In the genomic region with DNA sequence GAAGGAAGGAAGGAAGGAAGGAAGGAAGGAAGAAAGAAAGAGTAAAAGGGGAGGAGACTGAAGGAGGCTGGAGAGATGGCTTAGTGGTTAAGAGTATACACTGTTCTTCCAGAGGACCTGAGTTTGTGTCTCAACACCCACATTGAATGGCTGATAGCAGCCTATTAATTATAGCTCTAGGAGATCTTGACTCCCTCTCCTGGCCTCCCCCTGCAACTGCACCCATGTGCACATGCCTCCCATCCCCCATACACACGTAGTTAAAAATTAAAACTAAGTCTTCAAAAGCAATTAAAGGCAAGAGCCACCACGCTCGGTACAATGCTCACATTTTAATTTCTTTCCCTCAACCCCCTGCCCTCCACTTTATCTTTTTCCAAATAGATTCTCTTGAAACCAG, we compare ENCODE assay signal across 16 mouse cellular contexts. TPM values are rescaled to one million over a fixed set of nuclear protein-coding genes. Genes with fewer than 3 reads are reported as not detected.
DNase-seq lines count a peak whose midpoint lies in the region; ATAC-seq and TF ChIP-seq lines count a peak whose summit lies in the region.
"Had no signal": no experiment of that assay in that cellular context is flagged by ENCODE, and none has a peak within 500 bp of the region (broad histone marks: within the 10 kb centered on the region; RNA-seq: fewer than 3 reads in every experiment).

No protein-coding gene starts in this region.

- TF ChIP-seq EP300 in MEL (IDR thresholded peaks at IDR 0.05; ENCODE audit: low read depth in 1 of 2, low read length in 2 of 2) = no peak

- TF ChIP-seq POLR2A in MEL (IDR thresholded peaks at IDR 0.05; ENCODE audit: control insufficient read depth in 1 of 2, insufficient read depth in 1 of 2, low read depth in 1 of 2, low read length in 2 of 2, poor library complexity in 1 of 2) = no peak

- H3K9ac ChIP-seq in hindbrain, postnatal 0 days (replicated peaks; ENCODE audit: low read length) = no peak overlapping the region
- no peak overlapping the region for H3K9ac ChIP-seq in hindbrain, embryonic 16.5 days (ENCODE audit: low read depth, low read length)
- H3K9ac ChIP-seq in midbrain, postnatal 0 days (replicated peaks; ENCODE audit: low read length, poor library complexity, severe bottlenecking) = no peak overlapping the region
- no peak overlapping the region for H3K9ac ChIP-seq in midbrain, embryonic 15.5 days
- H3K9ac ChIP-seq in MEL (ENCODE audit: control insufficient read depth, low read depth, low read length, poor library complexity, severe bottlenecking) = no peak overlapping the region
- H3K9ac ChIP-seq: midbrain, embryonic 13.5 days; neural tube, embryonic 12.5 days had no signal

- H3K27me3 ChIP-seq in hindbrain, postnatal 0 days (ENCODE audit: insufficient read depth, low read length) = no peaks in the 10 kb centered on the region
- no peaks in the 10 kb centered on the region for H3K27me3 ChIP-seq in hindbrain, embryonic 16.5 days (replicated peaks; ENCODE audit: control insufficient read depth, insufficient read depth, low read length)
- no peaks in the 10 kb centered on the region for H3K27me3 ChIP-seq in midbrain, postnatal 0 days (ENCODE audit: insufficient read depth, low read length)
- no peaks in the 10 kb centered on the region for H3K27me3 ChIP-seq in midbrain, embryonic 15.5 days (replicated peaks)
- no peaks in the 10 kb centered on the region for H3K27me3 ChIP-seq in MEL (ENCODE audit: control insufficient read depth in 1 of 2, insufficient read depth in 2 of 2, low read length in 2 of 2)
- H3K27me3 ChIP-seq: midbrain, embryonic 13.5 days; neural tube, embryonic 12.5 days had no signal

- no peak overlapping the region for H3K27ac ChIP-seq in hindbrain, postnatal 0 days
- H3K27ac ChIP-seq in hindbrain, embryonic 16.5 days (ENCODE audit: low read depth, low read length) = no peak overlapping the region
- H3K27ac ChIP-seq in midbrain, postnatal 0 days (ENCODE audit: low read depth, low read length) = no peak overlapping the region
- H3K27ac ChIP-seq in midbrain, embryonic 15.5 days = no peak overlapping the region
- no peak overlapping the region for H3K27ac ChIP-seq in MEL (ENCODE audit: control insufficient read depth, low read depth, low read length)
- H3K27ac ChIP-seq: hindbrain, embryonic 10.5 days; midbrain, embryonic 13.5 days; neural tube, embryonic 12.5 days had no signal

- 90% methylated on average over 3 of the region's 3 CpGs for WGBS in hindbrain, postnatal 0 days
- WGBS in hindbrain, embryonic 16.5 days = 91% methylated on average over 3 of the region's 3 CpGs
- 98% methylated on average over 3 of the region's 3 CpGs for WGBS in midbrain, postnatal 0 days
- WGBS in midbrain, embryonic 15.5 days = 98% methylated on average over 3 of the region's 3 CpGs

- no peak for TF ChIP-seq RAD21 in MEL (IDR thresholded peaks at IDR 0.05; ENCODE audit: low read depth, low read length)

- DNase-seq in hindbrain, postnatal 0 days (ENCODE audit: low spot score) = no peak
- no peak for DNase-seq in midbrain, postnatal 0 days (ENCODE audit: low spot score)
- DNase-seq in MEL (ENCODE audit: low read depth, low spot score) = no peak
- DNase-seq in embryo, embryonic 11 days = no peak
- DNase-seq in embryo, embryonic 10.5 days (ENCODE audit: low spot score) = no peak
- DNase-seq: heart, adult 18-20 months; left cerebral cortex, postnatal 4 days; thymus, adult 18-20 months had no signal

- peak; percentile 47 for TF ChIP-seq CTCF in hindbrain, postnatal 0 days (IDR thresholded peaks at IDR 0.05; ENCODE audit: low read depth)
- TF ChIP-seq CTCF in midbrain, postnatal 0 days (IDR thresholded peaks at IDR 0.05) = peak; percentile 46
- peak in 2 of 3 experiments; percentile 40; a peak in 5 of 6 replicates for TF ChIP-seq CTCF in MEL (IDR thresholded peaks at IDR 0.05 in 2 of 3, conservative IDR thresholded peaks at IDR 0.05 in 1 of 3; ENCODE audit: control insufficient read depth in 1 of 3, insufficient read depth in 1 of 3, low read depth in 2 of 3, low read length in 3 of 3, poor library complexity in 1 of 3, severe bottlenecking in 1 of 3)

- ATAC-seq in hindbrain, postnatal 0 days = no peak
- no peak for ATAC-seq in hindbrain, embryonic 16.5 days
- no peak for ATAC-seq in midbrain, postnatal 0 days (ENCODE audit: low FRiP score)
- ATAC-seq in midbrain, embryonic 15.5 days (replicated peaks) = no peak
- ATAC-seq in megakaryocyte progenitor cell, adult 5-6 weeks (replicated peaks; ENCODE audit: poor library complexity) = peak; percentile 59
- ATAC-seq: midbrain, embryonic 13.5 days had no signal

- H3K9me3 ChIP-seq in hindbrain, postnatal 0 days (ENCODE audit: low read length) = no peaks in the 10 kb centered on the region
- no peaks in the 10 kb centered on the region for H3K9me3 ChIP-seq in hindbrain, embryonic 16.5 days (ENCODE audit: control insufficient read depth, low read length)
- H3K9me3 ChIP-seq in midbrain, postnatal 0 days (ENCODE audit: low read length) = no peaks in the 10 kb centered on the region
- H3K9me3 ChIP-seq in midbrain, embryonic 15.5 days = no peaks in the 10 kb centered on the region
- no peaks in the 10 kb centered on the region for H3K9me3 ChIP-seq in MEL (replicated peaks; ENCODE audit: insufficient read depth, low read length)
- H3K9me3 ChIP-seq: hindbrain, embryonic 10.5 days; midbrain, embryonic 13.5 days; neural tube, embryonic 12.5 days had no signal

- H3K79me2 ChIP-seq in MEL (ENCODE audit: control insufficient read depth, insufficient read depth, low read length, poor library complexity) = no peaks in the 10 kb centered on the region

- H3K4me3 ChIP-seq in hindbrain, postnatal 0 days (ENCODE audit: low read length) = no peak overlapping the region
- no peak overlapping the region for H3K4me3 ChIP-seq in hindbrain, embryonic 16.5 days (ENCODE audit: low read length)
- no peak overlapping the region for H3K4me3 ChIP-seq in midbrain, postnatal 0 days (ENCODE audit: low read depth, low read length)
- no peak overlapping the region for H3K4me3 ChIP-seq in midbrain, embryonic 15.5 days
- H3K4me3 ChIP-seq in MEL (ENCODE audit: control insufficient read depth in 1 of 2, insufficient read depth in 1 of 2, low read depth in 2 of 2, low read length in 2 of 2) = no peak overlapping the region
- H3K4me3 ChIP-seq: hindbrain, embryonic 10.5 days; midbrain, embryonic 13.5 days; neural tube, embryonic 12.5 days had no signal

- no peaks in the 10 kb centered on the region for H3K36me3 ChIP-seq in hindbrain, postnatal 0 days (ENCODE audit: insufficient read depth, low read length)
- H3K36me3 ChIP-seq in hindbrain, embryonic 16.5 days (ENCODE audit: control insufficient read depth, insufficient read depth, low read length) = peaks cover 2% of the 10 kb centered on the region; the same call in 1 of the 2 replicates
- H3K36me3 ChIP-seq in midbrain, postnatal 0 days (ENCODE audit: insufficient read depth, low read length) = no peaks in the 10 kb centered on the region
- H3K36me3 ChIP-seq in midbrain, embryonic 15.5 days (replicated peaks) = no peaks in the 10 kb centered on the region
- peaks cover 0 to 8% of the 10 kb centered on the region in 2 experiments; a peak in 2 of 4 replicates for H3K36me3 ChIP-seq in MEL (ENCODE audit: control insufficient read depth in 1 of 2, insufficient read depth in 2 of 2, low read length in 2 of 2)

- H3K4me1 ChIP-seq in hindbrain, postnatal 0 days (ENCODE audit: insufficient read depth, low read length) = no peaks in the 10 kb centered on the region
- H3K4me1 ChIP-seq in hindbrain, embryonic 16.5 days (ENCODE audit: control insufficient read depth, insufficient read depth, low read depth, low read length) = peaks cover 7% of the 10 kb centered on the region
- no peaks in the 10 kb centered on the region for H3K4me1 ChIP-seq in midbrain, postnatal 0 days (ENCODE audit: insufficient read depth, low read length)
- H3K4me1 ChIP-seq in midbrain, embryonic 15.5 days = no peaks in the 10 kb centered on the region
- peaks cover 7 to 20% of the 10 kb centered on the region in 2 experiments for H3K4me1 ChIP-seq in MEL (ENCODE audit: control insufficient read depth in 1 of 2, insufficient read depth in 2 of 2, low read length in 2 of 2)
- H3K4me1 ChIP-seq: midbrain, embryonic 13.5 days had no signal

- H3K4me2 ChIP-seq in hindbrain, postnatal 0 days (ENCODE audit: low read depth, low read length) = no peak overlapping the region
- H3K4me2 ChIP-seq in hindbrain, embryonic 16.5 days (ENCODE audit: low read length) = no peak overlapping the region
- H3K4me2 ChIP-seq in midbrain, postnatal 0 days (ENCODE audit: low read depth, low read length, poor library complexity, severe bottlenecking) = no peak overlapping the region
- no peak overlapping the region for H3K4me2 ChIP-seq in midbrain, embryonic 15.5 days
- H3K4me2 ChIP-seq: midbrain, embryonic 13.5 days; neural tube, embryonic 12.5 days had no signal

RNA-seq across cellular contexts. Expression of gene 4931414P19Rik, which starts 11.7 kb away (rescaled TPM):
- total RNA-seq in hindbrain, postnatal 0 days (2014; rRNA removed) = 4.8 and 6.8 TPM in 2 replicates
- 2.5 and 3.9 TPM in 2 replicates for polyA plus RNA-seq in hindbrain, postnatal 0 days (2015; fragmentation: Nextera tagmentation; extraction: Ambion mirVana)
- 5.4 and 5.5 TPM in 2 replicates for polyA plus RNA-seq in hindbrain, embryonic 16.5 days (2015; fragmentation: Nextera tagmentation; extraction: Ambion mirVana)
- total RNA-seq in midbrain, postnatal 0 days (2014; rRNA removed) = 4.6 and 8.7 TPM in 2 replicates
- 2.2 and 2.8 TPM in 2 replicates for polyA plus RNA-seq in midbrain, postnatal 0 days (2015; fragmentation: Nextera tagmentation; extraction: Ambion mirVana)
- 6.7 and 9.0 TPM in 2 replicates for polyA plus RNA-seq in midbrain, embryonic 15.5 days (2015; fragmentation: Nextera tagmentation; extraction: Ambion mirVana)
- total RNA-seq in MEL (2012; rRNA removed) = 1.9 and 2.1 TPM in 2 replicates
- polyA plus RNA-seq in MEL (2012; ENCODE audit: insufficient read depth in 1 of 2, insufficient read length in 2 of 2, low read depth in 1 of 2, low replicate concordance in 2 of 2, missing spikeins in 1 of 2) = 1 to 10 TPM in 1 of 2 experiments, not detected in 1; 4.8 TPM
- total RNA-seq in megakaryocyte progenitor cell, adult 5-6 weeks (2015) = 6.9 and 14.0 TPM in 2 replicates
- total RNA-seq in megakaryocyte progenitor cell, adult 5-6 weeks (2017) = 5.1 TPM in 2 replicates

RNA-seq across cellular contexts. Expression of gene Ajuba, which starts 16.7 kb away (rescaled TPM):
- 9.8 and 11.2 TPM in 2 replicates for total RNA-seq in hindbrain, postnatal 0 days (2014; rRNA removed)
- polyA plus RNA-seq in hindbrain, postnatal 0 days (2015; fragmentation: Nextera tagmentation; extraction: Ambion mirVana) = 5.7 and 6.1 TPM in 2 replicates
- polyA plus RNA-seq in hindbrain, embryonic 16.5 days (2015; fragmentation: Nextera tagmentation; extraction: Ambion mirVana) = 4.7 and 6.0 TPM in 2 replicates
- total RNA-seq in midbrain, postnatal 0 days (2014; rRNA removed) = 8.1 and 8.2 TPM in 2 replicates
- 3.5 and 3.9 TPM in 2 replicates for polyA plus RNA-seq in midbrain, postnatal 0 days (2015; fragmentation: Nextera tagmentation; extraction: Ambion mirVana)
- 8.7 and 11.2 TPM in 2 replicates for polyA plus RNA-seq in midbrain, embryonic 15.5 days (2015; fragmentation: Nextera tagmentation; extraction: Ambion mirVana)
- 0.07 and 0.08 TPM in 2 replicates for total RNA-seq in MEL (2012; rRNA removed)
- under 1 TPM in 1 of 2 experiments, not detected in 1; 0.08 TPM for polyA plus RNA-seq in MEL (2012; ENCODE audit: insufficient read depth in 1 of 2, insufficient read length in 2 of 2, low read depth in 1 of 2, low replicate concordance in 2 of 2, missing spikeins in 1 of 2)
- total RNA-seq in megakaryocyte progenitor cell, adult 5-6 weeks (2015) = 1.2 and 2.1 TPM in 2 replicates
- total RNA-seq in megakaryocyte progenitor cell, adult 5-6 weeks (2017) = 0.29 and 1.2 TPM in 2 replicates

RNA-seq across cellular contexts. Expression of gene Psmb5, which starts 23.8 kb away (rescaled TPM):
- total RNA-seq in hindbrain, postnatal 0 days (2014; rRNA removed) = 181 and 204 TPM in 2 replicates
- 411 and 417 TPM in 2 replicates for polyA plus RNA-seq in hindbrain, postnatal 0 days (2015; fragmentation: Nextera tagmentation; extraction: Ambion mirVana)
- polyA plus RNA-seq in hindbrain, embryonic 16.5 days (2015; fragmentation: Nextera tagmentation; extraction: Ambion mirVana) = 445 and 467 TPM in 2 replicates
- 157 and 197 TPM in 2 replicates for total RNA-seq in midbrain, postnatal 0 days (2014; rRNA removed)
- polyA plus RNA-seq in midbrain, postnatal 0 days (2015; fragmentation: Nextera tagmentation; extraction: Ambion mirVana) = 404 and 427 TPM in 2 replicates
- 445 and 463 TPM in 2 replicates for polyA plus RNA-seq in midbrain, embryonic 15.5 days (2015; fragmentation: Nextera tagmentation; extraction: Ambion mirVana)
- 305 and 327 TPM in 2 replicates for total RNA-seq in MEL (2012; rRNA removed)
- 100 to 1,000 TPM; 318 to 546 TPM for polyA plus RNA-seq in MEL (2012; ENCODE audit: insufficient read depth in 1 of 2, insufficient read length in 2 of 2, low read depth in 1 of 2, low replicate concordance in 2 of 2, missing spikeins in 1 of 2)
- 189 and 217 TPM in 2 replicates for total RNA-seq in megakaryocyte progenitor cell, adult 5-6 weeks (2015)
- total RNA-seq in megakaryocyte progenitor cell, adult 5-6 weeks (2017) = 58.9 and 64.6 TPM in 2 replicates

RNA-seq across cellular contexts. Expression of gene Psmb11, which starts 27.2 kb away (rescaled TPM):
- 0.05 TPM in 1 of 2 replicates, not detected in the other for total RNA-seq in hindbrain, postnatal 0 days (2014; rRNA removed)
- polyA plus RNA-seq in hindbrain, postnatal 0 days (2015; fragmentation: Nextera tagmentation; extraction: Ambion mirVana) = 0.16 and 0.21 TPM in 2 replicates
- 0.16 and 0.37 TPM in 2 replicates for polyA plus RNA-seq in hindbrain, embryonic 16.5 days (2015; fragmentation: Nextera tagmentation; extraction: Ambion mirVana)
- total RNA-seq in midbrain, postnatal 0 days (2014; rRNA removed) = not detected in 2 replicates
- 0.27 TPM in 1 of 2 replicates, not detected in the other for polyA plus RNA-seq in midbrain, postnatal 0 days (2015; fragmentation: Nextera tagmentation; extraction: Ambion mirVana)
- polyA plus RNA-seq in midbrain, embryonic 15.5 days (2015; fragmentation: Nextera tagmentation; extraction: Ambion mirVana) = not detected in 2 replicates
- total RNA-seq in MEL (2012; rRNA removed) = not detected in 2 replicates
- under 1 TPM in 1 of 2 experiments, not detected in 1; 0.06 TPM for polyA plus RNA-seq in MEL (2012; ENCODE audit: insufficient read depth in 1 of 2, insufficient read length in 2 of 2, low read depth in 1 of 2, low replicate concordance in 2 of 2, missing spikeins in 1 of 2)
- not detected in 2 replicates for total RNA-seq in megakaryocyte progenitor cell, adult 5-6 weeks (2015)
- 0.04 TPM in 1 of 2 replicates, not detected in the other for total RNA-seq in megakaryocyte progenitor cell, adult 5-6 weeks (2017)
- total RNA-seq: adrenal gland, adult 18-20 months; heart, adult 18-20 months; left cerebral cortex, postnatal 4 days had no signal
- polyA plus RNA-seq: kidney, embryonic 14.5 days; midbrain, embryonic 13.5 days; neural tube, embryonic 12.5 days had no signal

RNA-seq across cellular contexts. Expression of gene Haus4, which starts 39.6 kb away (rescaled TPM):
- total RNA-seq in hindbrain, postnatal 0 days (2014; rRNA removed) = 19.1 and 28.9 TPM in 2 replicates
- 21.2 and 23.8 TPM in 2 replicates for polyA plus RNA-seq in hindbrain, postnatal 0 days (2015; fragmentation: Nextera tagmentation; extraction: Ambion mirVana)
- 19.4 and 20.7 TPM in 2 replicates for polyA plus RNA-seq in hindbrain, embryonic 16.5 days (2015; fragmentation: Nextera tagmentation; extraction: Ambion mirVana)
- 13.3 and 13.7 TPM in 2 replicates for total RNA-seq in midbrain, postnatal 0 days (2014; rRNA removed)
- 13.2 and 14.3 TPM in 2 replicates for polyA plus RNA-seq in midbrain, postnatal 0 days (2015; fragmentation: Nextera tagmentation; extraction: Ambion mirVana)
- 14.2 and 14.8 TPM in 2 replicates for polyA plus RNA-seq in midbrain, embryonic 15.5 days (2015; fragmentation: Nextera tagmentation; extraction: Ambion mirVana)
- total RNA-seq in MEL (2012; rRNA removed) = 39.2 and 47.5 TPM in 2 replicates
- polyA plus RNA-seq in MEL (2012; ENCODE audit: insufficient read depth in 1 of 2, insufficient read length in 2 of 2, low read depth in 1 of 2, low replicate concordance in 2 of 2, missing spikeins in 1 of 2) = 10 to 100 TPM in 1 of 2 experiments, not detected in 1; 73.4 TPM
- total RNA-seq in megakaryocyte progenitor cell, adult 5-6 weeks (2015) = 62.1 and 62.7 TPM in 2 replicates
- 90.7 and 94.0 TPM in 2 replicates for total RNA-seq in megakaryocyte progenitor cell, adult 5-6 weeks (2017)
